Mouse (Mus musculus) liver, postnatal 0 days (tissue): ENCODE data around the gene Fto.

Experiments
- CTCF ChIP-seq: sonication (generic); IDR thresholded peaks from 2 replicates; pipeline ENCODE4 v1.5.1; 2016; ENCODE audit warnings: antibody characterized with exemption, low read depth
- EP300 ChIP-seq: IDR thresholded peaks from 2 replicates; pipeline ENCODE4 v1.6.1; 2016; ENCODE audit warnings: antibody characterized with exemption, low read depth, mild to moderate bottlenecking

DNA sequence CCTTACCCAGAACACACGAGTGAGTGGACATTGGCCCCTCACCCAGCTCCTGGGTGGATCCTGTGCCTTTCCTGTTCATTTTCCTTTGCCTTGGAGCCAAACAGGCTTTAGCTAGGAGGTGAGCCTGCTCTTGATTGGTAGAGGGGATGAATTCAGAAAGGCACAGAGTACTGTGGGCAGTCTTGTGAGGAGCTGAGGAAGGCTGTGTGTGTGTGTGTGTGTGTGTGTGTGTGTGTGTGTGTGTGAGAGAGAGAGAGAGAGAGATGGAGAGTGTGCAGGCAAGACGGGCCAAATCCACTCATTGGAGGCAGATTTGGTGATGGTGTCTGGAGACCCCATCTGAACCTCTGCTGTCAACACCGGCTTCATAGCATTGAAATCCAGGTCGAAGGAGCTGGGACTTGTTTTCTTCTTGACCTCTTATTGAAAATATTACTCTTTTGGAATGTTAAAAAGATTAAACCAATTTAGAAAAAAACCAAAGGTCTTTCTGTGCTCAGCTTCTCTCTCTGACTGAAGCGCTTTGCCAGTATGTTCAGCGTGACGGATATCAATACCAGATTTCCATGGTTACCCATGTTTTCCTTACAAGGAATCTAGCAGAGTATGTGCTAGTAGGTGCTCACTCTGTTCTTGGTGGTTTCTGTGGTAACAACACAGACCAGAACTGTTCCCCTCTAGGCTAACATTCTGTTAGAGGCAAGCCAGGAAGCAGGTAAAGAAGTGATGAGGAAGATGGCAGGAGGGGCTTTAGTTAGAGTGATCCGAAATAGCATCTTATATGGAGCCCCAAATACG is 59.7 kb downstream of the Fto start:
- no peak for TF ChIP-seq CTCF
- TF ChIP-seq EP300 = no peak
